Mouse (Mus musculus) heart, adult 11 months (tissue): ENCODE measurements at regions not wholly inside any gene's neighbourhood (a gene's known extent, or its start where the extent isn't known, plus 50 kb on each side); places are given as distances from the start of the nearest gene placed in this dataset.

Experiments
- DNase-seq: peaks from one replicate; pipeline ENCODE4 v3.0.0; 2022

GRCm38 (mm10) chrX:63259631-63260030, 791.8 kb downstream of the 4931400O07Rik start:
- DNase-seq = peak; percentile 17
